ENCODE assay signal across 17 mouse cellular contexts in the genomic region with DNA sequence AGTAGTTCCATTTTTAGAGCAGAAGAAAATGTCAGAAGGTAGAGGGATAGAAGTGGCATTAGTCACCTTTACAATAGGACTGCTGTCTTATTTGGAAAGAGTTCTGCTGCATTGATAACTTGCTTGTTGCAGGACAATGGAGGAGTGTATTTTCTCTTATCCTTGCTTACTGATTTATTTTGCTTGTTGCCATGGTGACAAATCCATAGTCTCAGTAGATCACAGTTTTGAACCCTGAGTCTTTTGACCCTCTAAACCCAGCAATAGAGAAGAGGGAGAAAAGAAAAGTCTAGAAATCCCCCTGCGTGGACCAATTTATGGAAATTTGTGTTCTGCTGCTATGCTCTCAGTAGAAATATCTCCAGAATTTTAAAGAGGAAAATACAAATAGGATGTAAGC.
"Had no signal": no experiment of that assay in that cellular context is flagged by ENCODE, and none has a peak within 500 bp of the region (broad histone marks: within the 10 kb centered on the region; RNA-seq: fewer than 3 reads in every experiment).

No protein-coding gene starts in this region.

- H3K27ac ChIP-seq: kidney, postnatal 0 days; layer of hippocampus, adult 2 months; limb, embryonic 10.5 days; limb, embryonic 13.5 days; liver, embryonic 12.5 days; liver, embryonic 15.5 days; lung, embryonic 15.5 days had no signal

- ATAC-seq: intestine, embryonic 16.5 days; liver, embryonic 12.5 days had no signal

- H3K9me3 ChIP-seq: limb, embryonic 10.5 days; limb, embryonic 13.5 days; liver, embryonic 12.5 days; liver, embryonic 15.5 days; lung, embryonic 15.5 days had no signal

- H3K36me3 ChIP-seq: limb, embryonic 10.5 days; limb, embryonic 13.5 days; liver, embryonic 12.5 days; liver, embryonic 15.5 days; lung, embryonic 15.5 days had no signal

- H3K4me3 ChIP-seq: layer of hippocampus, adult 2 months; limb, embryonic 10.5 days; limb, embryonic 13.5 days; liver, embryonic 12.5 days; liver, embryonic 15.5 days; lung, embryonic 15.5 days had no signal

- H3K4me1 ChIP-seq: limb, embryonic 10.5 days; limb, embryonic 13.5 days; liver, embryonic 12.5 days; liver, embryonic 15.5 days; lung, embryonic 15.5 days had no signal

- H3K4me2 ChIP-seq: limb, embryonic 13.5 days; liver, embryonic 12.5 days; liver, embryonic 15.5 days; lung, embryonic 15.5 days had no signal

- DNase-seq: kidney, adult 18-20 months; kidney, postnatal 25 days; layer of hippocampus, adult 9-11 months; liver; lung, adult 18-20 months; lung, postnatal 10 days; lung, postnatal 4 days; thymus, adult 18-20 months; thymus, postnatal 36 days had no signal

- H3K27me3 ChIP-seq: limb, embryonic 13.5 days; liver, embryonic 12.5 days; liver, embryonic 15.5 days; lung, embryonic 15.5 days had no signal

- H3K9ac ChIP-seq: limb, embryonic 13.5 days; liver, embryonic 12.5 days; liver, embryonic 15.5 days; lung, embryonic 15.5 days had no signal
